Mouse (Mus musculus): Measurements from ENCODE around the gene Cnfn. TPM values are rescaled to one million over a fixed set of nuclear protein-coding genes. Genes with fewer than 3 reads are reported as not detected.

Cnfn gene
- polyA plus RNA-seq (2012; rRNA removed; ENCODE audit: low replicate concordance): not detected in 2 replicates

GRCm38 (mm10) chr7:25369058-25369749, at the start of gene Cnfn:
Gene Cnfn (minus strand): TSS chr7:25369724.

GRCm38 (mm10) chr7:25412833-25413441, 43.4 kb upstream of the Cnfn start, which contains the start of gene Cxcl17:
Gene Cxcl17 (minus strand): TSS chr7:25412886.

GRCm38 (mm10) chr7:25398610-25399009, 29.1 kb upstream of the Cnfn start, which contains the start of gene Lipe:
Gene Lipe (minus strand): TSS chr7:25398710.

Other genes with a start within 250 kb of the Cnfn start
- gene Pou2f2, start 190.0 kb downstream of the Cnfn start, polyA plus RNA-seq (2012; rRNA removed; ENCODE audit: low replicate concordance): 1.4 and 3.7 TPM in 2 replicates
- gene Dedd2, start 149.1 kb downstream of the Cnfn start, polyA plus RNA-seq (2012; rRNA removed; ENCODE audit: low replicate concordance): 18.8 and 21.7 TPM in 2 replicates
- 8.3 and 13.8 TPM in 2 replicates for gene Zfp526, start 148.3 kb downstream of the Cnfn start, polyA plus RNA-seq (2012; rRNA removed; ENCODE audit: low replicate concordance)
- 97.7 and 141 TPM in 2 replicates for gene Gsk3a, start 131.9 kb downstream of the Cnfn start, polyA plus RNA-seq (2012; rRNA removed; ENCODE audit: low replicate concordance)
- gene Erf, start 119.0 kb downstream of the Cnfn start, polyA plus RNA-seq (2012; rRNA removed; ENCODE audit: low replicate concordance): 14.5 and 48.6 TPM in 2 replicates
- 48.8 and 107 TPM in 2 replicates for gene Cic, start 102.0 kb downstream of the Cnfn start, polyA plus RNA-seq (2012; rRNA removed; ENCODE audit: low replicate concordance)
- 8.8 and 65.1 TPM in 2 replicates for gene Pafah1b3, start 71.7 kb downstream of the Cnfn start, polyA plus RNA-seq (2012; rRNA removed; ENCODE audit: low replicate concordance)
- 0.13 TPM in 1 of 2 replicates, not detected in the other for gene Prr19, start 68.3 kb downstream of the Cnfn start, polyA plus RNA-seq (2012; rRNA removed; ENCODE audit: low replicate concordance)
- gene Tmem145, start 63.6 kb downstream of the Cnfn start, polyA plus RNA-seq (2012; rRNA removed; ENCODE audit: low replicate concordance): 0.10 TPM in 1 of 2 replicates, not detected in the other
- gene Megf8, start 52.6 kb downstream of the Cnfn start, polyA plus RNA-seq (2012; rRNA removed; ENCODE audit: low replicate concordance): 43.2 and 55.7 TPM in 2 replicates
- gene Lipe, start 29.0 kb upstream of the Cnfn start, polyA plus RNA-seq (2012; rRNA removed; ENCODE audit: low replicate concordance): 510 and 1,790 TPM in 2 replicates
- 0.17 and 33.5 TPM in 2 replicates for gene Cxcl17, start 43.2 kb upstream of the Cnfn start, polyA plus RNA-seq (2012; rRNA removed; ENCODE audit: low replicate concordance)
- 13.7 and 21.6 TPM in 2 replicates for gene Ceacam1, start 107.9 kb upstream of the Cnfn start, polyA plus RNA-seq (2012; rRNA removed; ENCODE audit: low replicate concordance)
- gene Ceacam2, start 170.1 kb upstream of the Cnfn start, polyA plus RNA-seq (2012; rRNA removed; ENCODE audit: low replicate concordance): 0.14 and 0.29 TPM in 2 replicates
- 0.18 TPM in 1 of 2 replicates, not detected in the other for gene Erich4, start 246.2 kb upstream of the Cnfn start, polyA plus RNA-seq (2012; rRNA removed; ENCODE audit: low replicate concordance)
- 33.4 and 43.7 TPM in 2 replicates for gene Dmac2, start 249.7 kb upstream of the Cnfn start, polyA plus RNA-seq (2012; rRNA removed; ENCODE audit: low replicate concordance)